Mouse (Mus musculus): Measurements from ENCODE around the gene Tmem247.

The Tmem247 gene

DNA sequence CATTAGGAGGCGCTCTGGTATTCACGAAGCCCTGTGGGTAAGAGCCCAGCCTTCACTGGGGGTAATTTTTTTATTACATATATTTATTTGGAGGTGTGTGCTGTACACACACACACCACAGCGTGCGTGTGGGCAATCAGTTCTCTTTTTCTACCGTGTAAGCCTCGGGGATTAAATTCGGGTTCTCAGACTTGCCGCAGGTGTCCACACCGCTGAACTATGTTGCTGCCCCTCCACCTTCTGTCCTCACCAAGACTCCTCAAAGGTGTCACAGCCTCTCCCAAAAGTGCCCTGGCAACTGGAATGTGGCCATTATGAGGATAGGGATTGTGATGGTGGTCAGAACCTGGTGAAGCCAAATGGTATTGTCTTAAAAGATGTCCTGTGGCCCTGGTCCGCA lies at the start of gene Tmem247:
Gene Tmem247, plus strand, starts transcription at position 301 of the 400 bp plus-strand sequence.
- in situ Hi-C loops (cut with MboI, MseI), result loop anchor here (5.0 kb wide), 2 partner anchors 125 to 335 kb away; no protein-coding TSS in a partner anchor

DNA sequence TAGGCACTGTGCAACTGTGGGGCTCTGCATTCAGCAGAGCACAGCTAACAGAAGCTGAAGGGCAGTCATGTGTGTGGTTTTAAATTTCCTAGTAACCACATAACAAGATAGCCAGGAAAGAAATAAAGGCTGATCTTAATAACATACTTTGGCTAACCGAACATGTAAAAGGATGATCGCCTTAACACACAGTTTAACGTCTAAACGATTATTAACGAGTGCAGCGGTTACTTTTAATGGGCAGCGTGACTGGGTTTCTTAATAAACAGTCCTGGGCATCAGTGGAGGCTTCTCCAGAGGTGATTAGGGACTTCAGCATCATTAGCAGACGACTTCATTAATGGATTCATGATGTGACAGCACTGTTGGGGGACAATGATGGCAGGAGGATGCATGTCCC lies 46.6 kb upstream of the Tmem247 start:
- in situ Hi-C loops (cut with MboI, MseI), result no loop called here

DNA sequence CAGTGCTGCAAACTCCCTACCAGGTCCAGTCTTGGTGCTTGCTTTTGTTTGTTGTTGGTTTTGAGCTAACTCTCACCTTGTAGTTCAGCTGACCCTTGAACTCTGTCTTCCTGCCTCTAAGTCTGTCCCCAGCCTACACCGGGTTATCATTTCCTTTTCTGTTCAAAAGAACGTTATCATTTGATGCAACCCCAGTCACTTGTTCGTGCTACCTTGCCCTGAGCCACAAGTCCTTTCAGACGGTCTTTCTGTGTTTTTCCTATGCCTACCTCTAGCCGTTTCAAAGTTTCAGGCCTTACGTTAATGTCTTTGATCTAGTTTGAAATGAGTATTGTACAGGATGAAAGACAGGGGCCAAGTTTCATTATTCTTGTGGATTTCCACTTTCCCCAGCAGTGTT lies 44.5 kb upstream of the Tmem247 start:
- in situ Hi-C loops (cut with MboI, MseI), result no loop called here

DNA sequence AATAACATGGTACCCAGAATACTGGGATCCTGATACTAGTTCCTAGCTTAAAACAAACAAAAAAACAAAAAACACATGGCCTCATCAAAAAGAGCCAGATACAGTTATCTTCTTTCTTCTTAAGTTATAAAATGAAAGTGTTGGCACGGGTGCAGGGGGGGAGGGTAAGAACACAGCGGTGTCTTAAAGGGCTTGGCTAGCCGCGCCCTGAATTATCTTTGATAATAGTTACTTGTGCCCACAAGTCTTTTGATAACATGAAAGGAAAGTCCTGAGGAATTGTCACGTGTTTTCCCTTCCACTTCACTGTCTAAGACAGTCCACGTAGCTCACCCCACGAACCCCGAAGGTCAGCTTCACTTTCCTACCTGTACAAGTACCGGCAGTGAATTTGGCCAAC lies 40.2 kb upstream of the Tmem247 start:
- in situ Hi-C loops (cut with MboI, MseI), result no loop called here

DNA sequence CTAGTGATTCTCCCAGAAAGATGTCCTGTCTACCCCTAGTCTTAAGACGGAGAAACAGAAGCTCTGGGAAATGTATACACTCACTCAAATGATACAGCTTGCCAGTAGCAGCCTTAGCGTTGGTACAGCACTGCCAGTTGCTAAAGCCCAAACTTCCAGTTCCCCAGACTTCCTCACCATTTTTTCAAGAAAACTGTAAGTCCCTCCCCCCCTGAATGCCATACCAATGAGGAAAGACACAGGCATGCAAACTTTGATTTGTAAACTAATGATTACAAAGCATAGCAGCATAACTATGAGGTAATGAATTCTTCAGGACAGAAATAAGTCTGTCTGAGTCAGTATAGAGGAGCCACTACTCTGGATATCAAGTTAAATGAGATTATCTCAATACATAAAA lies 39.4 kb upstream of the Tmem247 start:
- in situ Hi-C loops (cut with MboI, MseI), result no loop called here

DNA sequence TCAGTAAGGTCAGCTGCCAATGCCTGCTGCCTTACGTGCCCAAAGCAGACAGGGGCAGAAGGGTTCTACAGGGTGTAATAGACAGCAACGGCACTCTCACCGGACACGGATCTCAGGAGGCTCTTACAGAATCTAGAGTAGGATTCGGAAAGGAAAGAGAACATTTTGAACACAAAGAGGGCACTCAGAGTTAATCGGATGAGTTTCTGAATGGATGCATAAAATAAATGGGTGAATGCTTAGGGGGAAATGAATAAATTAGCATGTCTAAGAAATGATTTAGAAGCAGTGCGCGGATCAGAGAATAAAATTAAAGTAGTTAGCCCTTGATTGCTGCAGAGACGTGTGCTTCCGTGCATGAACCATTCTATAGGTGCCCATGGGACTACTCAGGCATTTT lies 37.1 kb upstream of the Tmem247 start:
- in situ Hi-C loops (cut with MboI, MseI), result no loop called here

DNA sequence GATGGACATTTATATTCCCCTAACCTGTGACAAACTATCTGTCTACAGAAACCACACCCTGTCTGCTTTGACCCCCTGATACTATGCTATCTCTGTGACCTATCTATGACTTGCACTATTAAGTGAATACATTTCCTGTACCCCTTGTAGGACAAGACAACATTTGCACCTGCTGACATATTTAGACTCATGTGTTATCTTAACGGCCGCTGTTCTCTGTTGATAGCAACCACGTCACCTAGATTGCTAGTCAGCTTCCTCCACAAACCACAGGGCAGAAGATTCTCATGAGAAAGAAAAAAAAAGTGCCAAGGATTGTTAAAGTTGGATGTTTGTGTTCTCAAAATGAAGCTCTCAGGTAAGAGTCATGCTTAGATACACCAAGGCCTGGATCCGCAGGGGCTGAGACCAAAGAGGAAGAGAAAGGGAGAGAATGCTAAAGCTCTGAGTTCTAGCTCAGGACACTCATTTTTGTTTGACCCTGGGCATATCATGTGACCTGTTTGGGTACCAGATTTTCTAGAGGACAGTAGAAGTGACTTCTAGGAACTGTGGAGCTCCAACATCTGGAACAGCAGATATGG lies 36.6 kb upstream of the Tmem247 start:
- in situ Hi-C loops (cut with MboI, MseI), result no loop called here

DNA sequence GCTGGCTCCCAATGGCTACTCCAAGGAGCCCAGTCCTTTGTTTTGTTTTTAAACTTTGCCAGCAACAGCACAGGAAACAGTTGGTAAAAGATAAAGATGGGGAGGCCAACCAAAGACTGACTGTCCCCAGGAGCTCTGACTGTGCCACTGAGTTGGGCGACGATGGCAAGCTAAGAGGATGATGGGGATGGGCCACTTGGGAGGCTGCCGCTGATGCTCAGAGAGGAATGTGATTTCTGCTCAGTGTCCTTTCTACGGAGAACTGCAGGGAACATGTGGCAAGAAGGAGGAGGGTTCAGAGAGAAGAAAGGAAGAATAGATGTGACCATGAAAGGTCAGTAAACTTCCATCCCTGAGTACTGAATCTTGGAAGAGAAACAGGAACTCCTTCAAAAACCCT lies 22.0 kb upstream of the Tmem247 start:
- in situ Hi-C loops (cut with MboI, MseI), result no loop called here

DNA sequence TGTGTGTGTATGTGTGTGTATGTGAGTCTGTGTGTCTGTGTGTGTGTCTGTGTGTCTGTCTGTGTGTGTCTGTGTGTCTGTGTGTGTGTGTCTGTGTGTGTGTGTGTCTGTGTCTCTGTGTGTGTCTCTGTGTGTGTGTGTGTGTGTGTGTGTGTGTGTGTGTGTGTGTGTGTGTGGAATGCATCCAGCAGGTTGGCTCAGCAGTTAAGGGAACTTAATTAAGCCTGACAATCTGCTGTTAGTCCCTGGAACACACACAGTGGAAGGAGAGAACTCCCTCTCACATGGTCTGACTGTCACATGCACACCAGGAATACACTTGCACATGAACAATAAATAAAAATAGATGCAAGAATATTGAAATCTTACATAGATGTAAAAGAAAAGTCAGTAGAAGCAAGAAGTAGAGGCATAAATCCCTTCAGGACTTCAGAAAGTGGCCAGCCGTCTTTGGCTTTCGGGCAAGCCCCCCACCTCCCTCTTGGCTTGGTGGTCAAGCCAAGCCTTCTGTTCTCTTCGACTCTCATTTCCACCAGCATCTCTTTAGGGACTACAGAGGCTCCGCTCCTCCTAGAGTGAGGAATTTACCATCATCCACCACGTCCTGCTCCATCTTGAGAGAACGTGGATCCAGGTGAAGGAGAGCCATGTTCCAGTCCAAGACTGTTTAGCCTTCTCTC lies 19.5 kb upstream of the Tmem247 start:
- in situ Hi-C loops (cut with MboI, MseI), result no loop called here

DNA sequence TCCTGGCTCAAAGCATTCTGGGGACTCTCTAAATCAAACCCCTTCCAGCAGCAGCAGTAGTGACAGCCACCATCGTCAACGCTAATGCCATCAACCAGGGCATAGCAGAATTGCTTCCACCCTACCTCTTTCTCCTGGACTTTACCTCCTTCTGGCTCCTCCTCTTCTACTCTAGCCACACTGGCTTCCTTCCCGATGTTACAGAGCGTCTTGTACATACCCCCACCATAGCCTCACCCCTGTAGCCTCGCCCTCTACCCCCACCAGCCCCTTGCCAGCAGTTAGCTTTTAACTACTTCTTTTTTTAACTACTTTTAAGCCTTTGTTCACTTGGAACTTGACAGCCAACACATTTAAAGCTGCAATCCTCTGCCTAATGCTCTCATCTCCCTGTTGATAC lies 17.3 kb upstream of the Tmem247 start:
- in situ Hi-C loops (cut with MboI, MseI), result loop anchor here (5.0 to 10.0 kb wide), 3 partner anchors 148 to 415 kb away; partner anchors contain the start of gene Epas1

DNA sequence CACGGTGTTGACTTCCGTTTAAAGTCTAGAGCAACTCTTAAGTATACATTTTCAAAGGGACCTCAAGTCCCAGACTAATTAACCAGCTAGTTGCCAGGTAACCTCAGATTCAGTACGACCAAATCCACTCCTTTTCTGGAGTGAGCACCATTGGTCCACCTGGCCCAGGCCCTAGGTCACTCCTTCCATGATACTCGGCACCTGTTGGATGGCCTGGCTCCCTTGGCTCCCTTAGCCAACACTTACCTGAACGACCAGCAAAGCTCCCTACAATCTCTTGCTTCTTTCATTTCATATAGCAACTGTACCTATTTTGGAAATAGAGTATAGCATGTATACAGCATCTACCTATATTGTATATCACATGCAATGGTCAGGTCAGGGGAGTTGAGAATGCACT lies 16.6 kb upstream of the Tmem247 start:
- in situ Hi-C loops (cut with MboI, MseI), result loop anchor here (5.0 to 10.0 kb wide), 3 partner anchors 148 to 416 kb away; partner anchors contain the start of gene Epas1

DNA sequence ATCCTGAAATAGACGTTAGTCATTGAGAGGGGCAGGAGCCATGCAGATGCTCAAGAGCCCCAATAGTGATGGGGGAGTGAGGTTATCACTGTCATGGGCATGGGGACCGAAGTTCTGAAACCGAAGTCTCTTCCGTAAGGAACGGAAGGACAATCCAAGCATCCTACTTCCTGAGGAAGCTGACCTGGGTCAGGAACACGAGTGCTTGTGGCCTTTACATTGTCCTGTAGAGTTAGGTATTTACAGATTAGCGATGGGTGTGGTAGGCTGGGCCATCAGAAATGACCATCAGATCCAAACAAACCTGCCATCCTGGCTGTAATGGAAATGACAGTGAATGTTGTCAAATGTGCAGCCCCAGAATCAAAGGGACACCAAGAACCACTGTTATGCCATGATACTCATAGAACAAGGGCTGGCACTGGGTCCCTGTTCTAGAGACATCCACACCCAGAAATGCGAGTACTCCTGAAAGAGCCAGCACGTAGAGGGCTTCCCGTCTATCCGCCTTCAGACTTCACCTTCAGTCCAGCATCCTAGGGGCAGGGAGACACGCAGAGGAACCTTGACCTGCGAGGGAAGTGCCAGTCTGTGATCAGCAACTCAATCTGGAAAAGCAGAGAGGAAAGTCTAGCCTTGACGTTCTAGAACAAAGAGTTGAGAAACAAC lies 14.6 kb upstream of the Tmem247 start:
- in situ Hi-C loops (cut with MboI, MseI), result loop anchor here (5.0 to 10.0 kb wide), 3 partner anchors 150 to 418 kb away; partner anchors contain the start of gene Epas1

DNA sequence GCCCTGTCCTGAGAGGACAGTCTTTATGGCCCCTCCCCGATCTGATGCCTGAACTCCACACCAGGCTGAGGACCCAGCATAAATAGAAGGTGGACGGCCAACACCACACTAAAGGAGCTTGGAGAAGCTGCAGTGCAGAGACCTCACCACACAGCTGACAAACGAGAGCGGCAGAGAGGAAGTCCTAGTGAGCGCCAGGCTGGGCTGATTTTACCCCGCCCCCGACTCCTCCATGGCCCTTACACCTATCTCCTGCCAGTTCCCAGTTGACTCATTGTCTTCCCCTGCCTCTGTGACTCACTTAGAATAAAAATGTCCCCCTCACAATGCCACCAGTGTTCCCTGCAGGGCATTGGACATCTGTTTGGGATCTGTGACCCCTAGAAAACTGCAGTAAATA lies 13.6 kb upstream of the Tmem247 start:
- in situ Hi-C loops (cut with MboI, MseI), result loop anchor here (5.0 to 10.0 kb wide), 3 partner anchors 151 to 419 kb away; partner anchors contain the start of gene Epas1

DNA sequence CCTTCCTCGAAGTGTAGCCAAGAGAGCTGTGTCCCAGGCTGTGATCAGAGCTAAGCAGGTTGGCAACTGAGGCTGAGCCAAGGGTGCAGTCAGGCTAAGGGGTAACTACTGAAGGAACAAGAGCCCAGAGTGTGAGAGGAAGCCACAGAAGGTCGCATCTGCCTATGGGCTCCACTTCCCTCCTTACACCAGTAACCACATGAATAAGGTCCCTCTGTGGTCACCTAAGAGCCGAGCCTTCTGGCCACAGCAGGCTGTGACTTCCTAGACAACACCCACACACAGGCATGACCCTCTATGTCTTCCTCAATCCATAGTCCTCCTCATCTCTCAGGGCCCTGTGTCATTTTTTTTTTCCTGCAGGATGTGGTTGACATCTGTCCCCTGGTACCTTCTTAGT lies 12.9 kb upstream of the Tmem247 start:
- in situ Hi-C loops (cut with MboI, MseI), result loop anchor here (5.0 to 10.0 kb wide), 3 partner anchors 152 to 419 kb away; partner anchors contain the start of gene Epas1

DNA sequence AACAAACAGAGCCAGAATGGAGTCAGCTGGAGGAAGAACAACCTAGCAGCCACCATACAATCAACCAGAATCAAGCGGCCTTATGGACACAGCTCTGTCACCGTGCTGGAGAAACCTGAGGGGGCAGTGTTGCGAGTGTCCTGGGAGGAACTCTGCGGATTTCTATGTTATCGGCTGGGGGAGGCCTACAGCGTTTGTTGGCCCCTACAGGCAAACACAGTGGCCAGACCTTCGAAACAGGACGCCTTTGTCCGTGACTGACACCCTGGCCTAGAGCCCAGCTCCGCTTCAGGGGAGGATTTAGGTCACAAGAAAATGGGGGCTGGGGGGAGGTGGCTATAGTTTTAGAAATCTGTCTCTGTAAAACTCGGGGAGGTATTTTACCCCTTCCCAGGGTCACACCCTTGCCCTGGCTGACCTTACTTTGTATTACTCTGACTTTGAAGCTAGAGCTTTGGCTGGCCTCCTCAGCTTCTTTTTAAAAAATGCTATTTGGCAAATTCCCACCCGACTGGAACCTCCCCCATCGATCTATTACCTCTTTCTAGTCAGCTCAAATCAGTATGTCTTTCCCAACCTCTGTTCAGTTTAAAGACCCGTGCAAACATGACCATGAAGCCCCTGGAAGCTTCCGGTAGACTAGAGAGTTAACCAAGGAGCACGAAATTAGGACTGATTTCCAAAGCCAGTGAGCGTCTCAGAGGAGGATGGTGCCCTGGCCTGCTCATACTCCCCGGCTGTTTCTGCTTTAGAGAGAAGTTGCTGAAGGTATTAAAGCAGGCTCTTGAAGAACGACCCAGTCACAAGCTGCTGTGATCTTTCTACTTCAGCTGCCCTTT lies 11.6 kb upstream of the Tmem247 start:
- in situ Hi-C loops (cut with MboI, MseI), result loop anchor here (5.0 to 10.0 kb wide), 2 partner anchors 78 to 421 kb away; no protein-coding TSS in a partner anchor

DNA sequence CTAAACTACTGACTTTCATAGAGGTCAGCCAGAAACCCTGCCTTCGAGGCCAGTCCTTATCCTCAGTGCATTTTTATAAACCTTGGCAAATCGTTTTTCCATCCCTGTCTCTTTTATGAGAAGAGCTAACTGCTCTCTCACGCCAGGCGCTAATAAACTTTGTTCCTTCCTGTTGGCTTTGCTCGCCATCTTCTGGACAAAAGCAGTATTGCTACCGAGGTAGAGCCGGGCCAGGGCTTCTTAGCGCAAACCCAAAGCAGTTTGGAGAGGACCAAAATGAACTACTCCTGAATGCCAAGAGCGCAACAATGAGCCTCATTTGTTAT lies 11.0 kb upstream of the Tmem247 start:
- in situ Hi-C loops (cut with MboI, MseI), result loop anchor here (5.0 to 10.0 kb wide), 2 partner anchors 79 to 421 kb away; no protein-coding TSS in a partner anchor

DNA sequence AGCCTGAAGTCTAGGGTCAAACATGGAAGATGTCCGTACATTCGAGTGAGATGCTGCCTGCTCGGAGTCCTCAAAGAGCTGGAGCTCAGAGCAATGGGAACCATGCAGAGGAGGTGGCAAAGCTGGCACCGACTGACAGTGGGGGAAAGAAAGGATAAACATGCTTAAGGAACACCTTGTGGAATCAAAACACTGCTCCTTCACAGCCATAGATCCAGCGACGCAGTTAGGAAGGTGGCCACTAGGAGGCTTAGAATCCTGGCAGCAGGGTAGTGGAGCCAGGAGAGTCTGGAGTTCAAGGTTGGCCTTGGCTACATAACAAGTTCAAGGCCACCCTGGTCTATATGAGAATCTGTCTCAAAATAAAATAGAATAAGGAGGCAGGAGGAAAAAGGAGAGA lies 10.5 kb upstream of the Tmem247 start:
- in situ Hi-C loops (cut with MboI, MseI), result loop anchor here (5.0 to 10.0 kb wide), 2 partner anchors 79 to 422 kb away; no protein-coding TSS in a partner anchor

DNA sequence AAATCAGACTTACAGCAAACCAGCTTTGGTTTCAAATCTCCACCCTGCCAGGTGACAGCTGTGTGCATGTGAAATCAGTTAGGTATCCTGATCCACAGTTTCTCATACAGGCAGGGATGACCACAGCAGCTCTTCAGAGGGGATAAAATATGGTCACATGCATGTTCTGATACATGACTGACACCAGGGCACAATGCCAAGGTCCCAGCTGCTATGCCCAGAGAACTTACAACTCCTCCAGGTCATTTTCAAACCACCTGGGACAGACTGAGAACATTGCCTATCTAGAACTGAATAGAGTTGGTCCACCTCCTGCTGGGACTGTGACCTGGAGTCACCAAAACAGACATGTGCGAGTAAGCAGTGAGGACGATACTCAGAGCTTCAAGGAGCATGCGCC lies 10.1 kb upstream of the Tmem247 start:
- in situ Hi-C loops (cut with MboI, MseI), result loop anchor here (5.0 to 10.0 kb wide), 2 partner anchors 80 to 422 kb away; no protein-coding TSS in a partner anchor

DNA sequence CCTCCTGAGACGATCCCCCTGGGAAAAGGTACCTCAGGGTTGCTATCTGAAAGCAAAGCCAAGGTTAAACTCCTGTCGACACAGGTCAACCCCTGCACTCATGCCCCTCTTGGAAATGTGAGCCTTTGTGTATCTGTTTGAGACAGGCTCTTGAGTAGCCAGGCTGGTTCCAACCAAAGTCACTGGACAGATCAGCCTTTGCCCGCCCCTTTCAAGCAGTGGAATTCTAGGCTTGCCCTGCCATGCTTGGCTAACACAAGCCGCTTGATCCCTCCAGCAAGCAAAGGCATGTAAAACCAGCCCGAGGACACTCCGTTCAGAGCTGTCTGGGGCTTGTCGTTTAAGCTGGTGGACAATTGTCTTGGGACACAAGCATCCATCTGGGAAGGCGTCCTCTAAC lies 8.8 kb upstream of the Tmem247 start:
- in situ Hi-C loops (cut with MboI, MseI), result loop anchor here (5.0 to 10.0 kb wide), 2 partner anchors 81 to 424 kb away; no protein-coding TSS in a partner anchor

DNA sequence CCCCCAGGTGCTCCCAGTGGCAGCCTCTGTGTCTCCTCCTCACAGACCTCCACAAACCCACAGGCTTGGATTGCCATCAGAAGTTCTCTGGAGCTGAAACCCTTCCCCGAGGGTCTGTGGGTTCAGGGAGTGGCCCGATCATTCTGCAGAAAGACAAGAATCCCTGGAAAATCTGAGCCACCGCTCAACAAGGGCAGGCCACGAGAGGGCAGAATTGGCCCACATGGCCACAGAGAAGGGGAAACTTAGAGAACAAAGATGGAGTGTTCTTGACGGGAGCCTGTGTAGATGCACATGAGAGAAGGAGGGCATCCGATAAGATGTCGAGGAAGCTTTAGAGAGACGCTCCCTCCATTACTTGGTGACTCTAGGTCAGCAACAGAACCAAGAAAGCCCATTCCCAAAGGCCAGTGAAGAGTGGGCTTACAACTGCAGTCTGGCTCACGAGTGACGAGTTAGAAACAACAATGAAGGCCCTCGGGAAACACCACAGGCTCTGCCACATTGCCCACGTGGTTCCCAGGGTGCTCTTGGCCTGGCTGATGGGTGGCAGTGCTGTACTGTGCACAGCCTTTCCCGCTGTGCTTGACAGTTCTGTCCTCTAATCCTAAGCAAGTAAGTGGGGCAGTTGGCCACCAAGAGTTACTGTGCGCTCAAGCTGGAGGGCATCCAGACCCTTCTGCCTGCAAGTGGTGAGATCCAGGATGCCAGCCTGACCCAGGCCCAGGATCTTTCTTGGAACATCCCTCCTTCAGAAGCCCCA lies 7.2 kb upstream of the Tmem247 start:
- in situ Hi-C loops (cut with MboI, MseI), result loop anchor here (5.0 to 10.0 kb wide), 3 partner anchors 82 to 425 kb away; no protein-coding TSS in a partner anchor

Data from T-helper 2 cell (primary cell).